Mouse (Mus musculus): ENCODE measurements around the gene Slc38a1. TPM values are rescaled to one million over a fixed set of nuclear protein-coding genes. Genes with fewer than 3 reads are reported as not detected.
"Not testable (repeated sequence)": the region's sequence is repeated elsewhere in the genome, so short reads cannot be mapped to it uniquely, and the experiment has no call there.

Gene Slc38a1
- polyA plus RNA-seq, 2 experiments from 2014 or later: 55.8 to 63.4 TPM

GRCm38 (mm10) chr15:96657576-96658274 lies 15.0 kb upstream of the Slc38a1 start:
- ATAC-seq: no peak

GRCm38 (mm10) chr15:96655514-96655913 lies 12.8 kb upstream of the Slc38a1 start:
- ATAC-seq: peak; percentile 45

GRCm38 (mm10) chr15:96654714-96655113 lies 12.0 kb upstream of the Slc38a1 start:
- ATAC-seq: peak; percentile 99

GRCm38 (mm10) chr15:96653011-96653410 lies 10.3 kb upstream of the Slc38a1 start:
- ATAC-seq: no peak

GRCm38 (mm10) chr15:96652531-96652930 lies 9.8 kb upstream of the Slc38a1 start:
- ATAC-seq: no peak

- no peak for ATAC-seq
Measured at GRCm38 (mm10) chr15:96647376-96647775, 4.7 kb upstream of the Slc38a1 start.

GRCm38 (mm10) chr15:96641821-96642435 lies 785 bp downstream of the Slc38a1 start:
- ATAC-seq: no peak

GRCm38 (mm10) chr15:96641111-96641820 lies 1.4 kb downstream of the Slc38a1 start:
- peak; percentile 2 for ATAC-seq

GRCm38 (mm10) chr15:96640291-96640985 lies 2.3 kb downstream of the Slc38a1 start:
- peak; percentile 69 for ATAC-seq

- no peak for ATAC-seq
Measured at GRCm38 (mm10) chr15:96639630-96640029, 3.1 kb downstream of the Slc38a1 start.

- ATAC-seq: no peak
Measured at GRCm38 (mm10) chr15:96638656-96639055, 4.1 kb downstream of the Slc38a1 start.

GRCm38 (mm10) chr15:96638173-96638572 lies 4.5 kb downstream of the Slc38a1 start:
- ATAC-seq: peak; percentile 44

- no peak for ATAC-seq
Measured at GRCm38 (mm10) chr15:96634670-96635405, 7.9 kb downstream of the Slc38a1 start.

GRCm38 (mm10) chr15:96632201-96632600 lies 10.5 kb downstream of the Slc38a1 start:
- no peak for ATAC-seq

- ATAC-seq: no peak
Measured at GRCm38 (mm10) chr15:96631107-96631718, 11.5 kb downstream of the Slc38a1 start.

GRCm38 (mm10) chr15:96628256-96628655 lies 14.5 kb downstream of the Slc38a1 start:
- ATAC-seq: no peak

GRCm38 (mm10) chr15:96626871-96627270 lies 15.8 kb downstream of the Slc38a1 start:
- no peak for ATAC-seq

GRCm38 (mm10) chr15:96625012-96625411 lies 17.7 kb downstream of the Slc38a1 start:
- ATAC-seq: not testable (repeated sequence)

- ATAC-seq: no peak
Measured at GRCm38 (mm10) chr15:96622376-96622775, 20.3 kb downstream of the Slc38a1 start.

- ATAC-seq: no peak
Measured at GRCm38 (mm10) chr15:96621686-96622085, 21.0 kb downstream of the Slc38a1 start.

GRCm38 (mm10) chr15:96617555-96617954 lies 25.2 kb downstream of the Slc38a1 start:
- ATAC-seq: no peak

- ATAC-seq: no peak
Measured at GRCm38 (mm10) chr15:96608671-96609070, 34.0 kb downstream of the Slc38a1 start.
